8 mouse cellular contexts compared by ENCODE assay signal in genomic region chr10:128149592-128149991, GRCm38 (mm10). TPM values are rescaled to one million over a fixed set of nuclear protein-coding genes. Genes with fewer than 3 reads are reported as not detected.
DNase-seq lines count a peak whose midpoint lies in the region; ATAC-seq lines count a peak whose summit lies in the region.

No protein-coding gene starts in this region.

- no peak overlapping the region for H3K27ac ChIP-seq in forebrain, embryonic 11.5 days (ENCODE audit: low read depth, low read length)
- no peak overlapping the region for H3K27ac ChIP-seq in forebrain, embryonic 15.5 days (replicated peaks)
- peak overlapping the region; percentile 87 for H3K27ac ChIP-seq in kidney, embryonic 16.5 days (ENCODE audit: low read length)

- H3K27me3 ChIP-seq in forebrain, embryonic 11.5 days (ENCODE audit: control insufficient read depth, insufficient read depth, low read length): no peaks in the 10 kb centered on the region
- H3K27me3 ChIP-seq in forebrain, embryonic 15.5 days: no peaks in the 10 kb centered on the region
- no peaks in the 10 kb centered on the region for H3K27me3 ChIP-seq in kidney, embryonic 16.5 days (ENCODE audit: insufficient read depth, low read length)

- no peaks in the 10 kb centered on the region; the same call in 1 of the 2 replicates for H3K4me1 ChIP-seq in forebrain, embryonic 11.5 days (replicated peaks; ENCODE audit: control insufficient read depth, insufficient read depth, low read length)
- H3K4me1 ChIP-seq in forebrain, embryonic 15.5 days: no peaks in the 10 kb centered on the region
- peaks cover 14% of the 10 kb centered on the region for H3K4me1 ChIP-seq in kidney, embryonic 16.5 days (ENCODE audit: insufficient read depth, low read length)

- DNase-seq in forebrain, embryonic 11.5 days (ENCODE audit: low spot score): peak; percentile 73
- DNase-seq in embryo, embryonic 10 days (ENCODE audit: low spot score): peak; percentile 81
- DNase-seq in heart, adult 8-10 months (ENCODE audit: low spot score): peak; percentile 97
- DNase-seq in lung, postnatal 4 days: peak; percentile 89 to 95
- peak; percentile 54 to 60 for DNase-seq in spleen, postnatal 36 days (ENCODE audit: low spot score in 2 of 2)

- H3K9ac ChIP-seq in forebrain, embryonic 11.5 days (ENCODE audit: low read length): no peak overlapping the region; the same call in 1 of the 2 replicates
- H3K9ac ChIP-seq in forebrain, embryonic 15.5 days (replicated peaks): no peak overlapping the region
- peak overlapping the region; percentile 48 for H3K9ac ChIP-seq in kidney, embryonic 16.5 days (replicated peaks; ENCODE audit: low read length)

- no peaks in the 10 kb centered on the region for H3K9me3 ChIP-seq in forebrain, embryonic 11.5 days (ENCODE audit: control insufficient read depth, low read length)
- H3K9me3 ChIP-seq in forebrain, embryonic 15.5 days: no peaks in the 10 kb centered on the region
- H3K9me3 ChIP-seq in kidney, embryonic 16.5 days (ENCODE audit: low read length): no peaks in the 10 kb centered on the region

- no peaks in the 10 kb centered on the region for H3K36me3 ChIP-seq in forebrain, embryonic 11.5 days (ENCODE audit: control insufficient read depth, insufficient read depth, low read length)
- H3K36me3 ChIP-seq in forebrain, embryonic 15.5 days: no peaks in the 10 kb centered on the region
- H3K36me3 ChIP-seq in kidney, embryonic 16.5 days (ENCODE audit: insufficient read depth, low read length): peaks cover 12% of the 10 kb centered on the region

- ATAC-seq in forebrain, embryonic 11.5 days (replicated peaks; ENCODE audit: low FRiP score): peak; percentile 83
- no peak for ATAC-seq in forebrain, embryonic 15.5 days (replicated peaks)
- ATAC-seq in kidney, embryonic 16.5 days (ENCODE audit: low FRiP score, low TSS enrichment): peak; percentile 97
- ATAC-seq in frontal cortex, adult (ENCODE audit: low TSS enrichment): no peak

- 1% methylated on average over 5 of the region's 5 CpGs for WGBS in forebrain, embryonic 11.5 days
- WGBS in forebrain, embryonic 15.5 days: 1% methylated on average over 5 of the region's 5 CpGs
- WGBS in kidney, embryonic 16.5 days: 7% methylated on average over 5 of the region's 5 CpGs

- H3K4me3 ChIP-seq in forebrain, embryonic 11.5 days (ENCODE audit: low read depth, low read length): no peak overlapping the region
- no peak overlapping the region for H3K4me3 ChIP-seq in forebrain, embryonic 15.5 days
- H3K4me3 ChIP-seq in kidney, embryonic 16.5 days (ENCODE audit: low read length): peak overlapping the region; percentile 16; the same call in 1 of the 2 replicates

- H3K4me2 ChIP-seq in forebrain, embryonic 11.5 days (ENCODE audit: low read depth, low read length, severe bottlenecking): peak overlapping the region; percentile 27
- no peak overlapping the region for H3K4me2 ChIP-seq in forebrain, embryonic 15.5 days (replicated peaks)
- H3K4me2 ChIP-seq in kidney, embryonic 16.5 days (replicated peaks; ENCODE audit: low read depth, low read length): peak overlapping the region; percentile 25

RNA-seq across cellular contexts. Expression of gene Rbms2, which starts 30.5 kb away (rescaled TPM):
- 21.7 and 22.3 TPM in 2 replicates for polyA plus RNA-seq in forebrain, embryonic 11.5 days (2014; fragmentation: Nextera tagmentation; extraction: Ambion mirVana)
- polyA plus RNA-seq in forebrain, embryonic 15.5 days (2015; fragmentation: Nextera tagmentation; extraction: Ambion mirVana): 7.9 and 9.0 TPM in 2 replicates
- total RNA-seq in heart, adult 8-10 months (2022): 100 to 1,000 TPM in 3 of 4 experiments, 10 to 100 TPM in 1; 90.8 to 107 (median 104) TPM
- polyA plus RNA-seq in kidney, embryonic 16.5 days (2015; fragmentation: Nextera tagmentation; extraction: Ambion mirVana): 39.8 and 43.6 TPM in 2 replicates

RNA-seq across cellular contexts. Expression of gene Gls2, which starts 44.7 kb away (rescaled TPM):
- 1.3 and 1.7 TPM in 2 replicates for polyA plus RNA-seq in forebrain, embryonic 11.5 days (2014; fragmentation: Nextera tagmentation; extraction: Ambion mirVana)
- 0.57 and 0.64 TPM in 2 replicates for polyA plus RNA-seq in forebrain, embryonic 15.5 days (2015; fragmentation: Nextera tagmentation; extraction: Ambion mirVana)
- under 1 TPM; 0.38 to 0.60 (median 0.47) TPM for total RNA-seq in heart, adult 8-10 months (2022)
- 1.1 and 1.3 TPM in 2 replicates for polyA plus RNA-seq in kidney, embryonic 16.5 days (2015; fragmentation: Nextera tagmentation; extraction: Ambion mirVana)

RNA-seq across cellular contexts. Expression of gene Baz2a, which starts 58.2 kb away (rescaled TPM):
- 20.9 and 21.9 TPM in 2 replicates for polyA plus RNA-seq in forebrain, embryonic 11.5 days (2014; fragmentation: Nextera tagmentation; extraction: Ambion mirVana)
- polyA plus RNA-seq in forebrain, embryonic 15.5 days (2015; fragmentation: Nextera tagmentation; extraction: Ambion mirVana): 9.1 and 9.8 TPM in 2 replicates
- total RNA-seq in heart, adult 8-10 months (2022): 10 to 100 TPM; 21.3 to 22.8 (median 22.1) TPM
- 10.9 and 14.3 TPM in 2 replicates for polyA plus RNA-seq in kidney, embryonic 16.5 days (2015; fragmentation: Nextera tagmentation; extraction: Ambion mirVana)

Comparison
In these comparisons a context has a peak if more than half of its experiments do, and no peak if none do; other contexts are left out.
1. ATAC-seq: peak in forebrain, embryonic 11.5 days (single experiment) and kidney, embryonic 16.5 days (single experiment); none in forebrain, embryonic 15.5 days (single experiment) and frontal cortex, adult (single experiment).
2. Peak in every context shown above with its lines, with median percentiles within 50 percentile points of each other: DNase-seq.